Mouse (Mus musculus) limb, embryonic 12.5 days (tissue): ENCODE measurements at regions not wholly inside any gene's neighbourhood (a gene's known extent, or its start where the extent isn't known, plus 50 kb on each side); places are given as distances from the start of the nearest gene placed in this dataset.
A peak's percentile ranks its signal among the peaks of the same experiment; 100 is the strongest.

ENCODE experiments used
- ATAC-seq: fragments of 200-750 bp; cut with Nextera tagmentation; 2 replicates; pipeline ENCODE4 v1.8.0; 2017; ENCODE audit warnings: low read depth, moderate TSS enrichment; ENCODE audit not compliant: insufficient number of reproducible peaks, insufficient read depth, low FRiP score, low TSS enrichment
- H3K27ac ChIP-seq: fragments of 300-500 bp; sonication (generic); 2 replicates; pipeline ENCODE4 v1.5.1; 2016; ENCODE audit warnings: mild to moderate bottlenecking, moderate library complexity
- H3K27me3 ChIP-seq: fragments of 300-500 bp; sonication (generic); 2 replicates; pipeline ENCODE4 v1.6.1; 2016; ENCODE audit warnings: mild to moderate bottlenecking, moderate library complexity
- H3K36me3 ChIP-seq: fragments of 300-500 bp; sonication (generic); 2 replicates; pipeline ENCODE4 v1.6.1; 2016; ENCODE audit warnings: mild to moderate bottlenecking, moderate library complexity
- H3K4me1 ChIP-seq: fragments of 300-500 bp; sonication (generic); replicated peaks from 2 replicates; pipeline ENCODE4 v1.6.1; 2016
- H3K4me2 ChIP-seq: fragments of 300-500 bp; sonication (generic); 2 replicates; pipeline ENCODE4 v1.6.1; 2016; ENCODE audit warnings: mild to moderate bottlenecking, moderate library complexity
- H3K4me3 ChIP-seq: fragments of 300-500 bp; sonication (generic); replicated peaks from 2 replicates; pipeline ENCODE4 v1.5.1; 2016; ENCODE audit warnings: mild to moderate bottlenecking
- H3K9ac ChIP-seq: fragments of 300-500 bp; sonication (generic); replicated peaks from 2 replicates; pipeline ENCODE4 v1.6.1; 2016; ENCODE audit warnings: mild to moderate bottlenecking, moderate library complexity
- H3K9me3 ChIP-seq: fragments of 300-500 bp; sonication (generic); 2 replicates; pipeline ENCODE4 v1.6.1; 2016; ENCODE audit warnings: mild to moderate bottlenecking, moderate library complexity
- WGBS: fragments of 180-500 bp; shearing (Covaris S2); methylation state at CpG from one replicate; pipeline ENCODE4 v1.1.7; 2016; 5-methylcytosine and 5-hydroxymethylcytosine counted together

GRCm38 (mm10) chr13:103558915-103559314 lies 215.5 kb downstream of the Srek1 start:
- WGBS: 89% methylated on average over 3 of the region's 3 CpGs

DNA sequence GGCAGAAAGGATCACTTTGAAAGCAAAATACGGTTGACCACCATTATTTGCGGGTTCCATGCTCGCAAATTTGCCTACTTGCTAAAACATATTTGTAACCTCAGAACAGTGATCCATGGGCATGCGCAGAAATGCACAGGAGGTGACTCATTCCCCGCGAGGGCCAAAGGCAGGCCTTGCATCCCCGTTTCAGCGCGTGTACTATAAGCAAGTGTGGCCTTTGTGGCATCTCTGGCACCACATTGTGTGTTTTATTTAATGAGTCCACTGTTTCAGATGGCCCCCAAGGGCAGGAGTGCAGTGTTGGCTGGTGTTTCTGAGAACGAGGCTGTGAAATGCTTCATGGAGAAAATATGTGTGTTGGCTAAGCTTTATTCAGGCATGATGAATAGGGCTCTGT lies 205.3 kb upstream of the Mast4 start:
- no peak for ATAC-seq
- Histone ChIP-seq H3K27me3 (no peaks in the 10 kb centered on the region), H3K9me3 (no peaks in the 10 kb centered on the region), H3K36me3 (no peaks in the 10 kb centered on the region), H3K4me3 (no peak overlapping the region), H3K27ac (no peak overlapping the region), H3K9ac (no peak overlapping the region), H3K4me1 (peaks cover 8% of the 10 kb centered on the region; the same call in 1 of the 2 replicates), H3K4me2 (no peak overlapping the region)
- WGBS: 56% methylated on average over 10 of the region's 10 CpGs

More at GRCm38 (mm10) chr13:103558915-103559314, 215.5 kb downstream of the Srek1 start:
- Histone ChIP-seq H3K27me3 (no peaks in the 10 kb centered on the region), H3K4me2 (no peak overlapping the region), H3K4me1 (peaks cover 2% of the 10 kb centered on the region; the same call in 1 of the 2 replicates), H3K9ac (no peak overlapping the region), H3K9me3 (no peaks in the 10 kb centered on the region), H3K36me3 (no peaks in the 10 kb centered on the region), H3K27ac (no peak overlapping the region), H3K4me3 (no peak overlapping the region)
- no peak for ATAC-seq

DNA sequence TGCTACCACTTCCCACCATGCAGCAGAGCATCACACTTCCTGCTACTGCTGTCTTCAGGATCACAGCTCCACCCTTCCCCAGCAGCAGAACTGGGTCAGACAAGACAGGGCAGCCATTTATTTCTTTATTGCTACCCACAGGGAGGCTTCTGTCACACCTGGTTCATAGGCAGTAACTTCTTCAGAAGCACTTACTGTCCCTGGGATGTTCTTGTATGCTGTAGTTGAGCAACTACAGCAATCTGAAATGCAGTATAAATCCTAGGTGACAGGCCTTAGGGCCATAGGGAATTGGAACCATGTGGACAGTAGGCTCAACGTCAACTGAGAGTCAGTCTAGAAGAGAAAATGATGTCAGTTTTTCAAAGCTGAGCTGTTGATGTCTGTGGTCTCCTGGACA lies 179.5 kb upstream of the Mast4 start:
- Histone ChIP-seq H3K36me3 (no peaks in the 10 kb centered on the region), H3K4me1 (no peaks in the 10 kb centered on the region), H3K9me3 (peaks cover 6% of the 10 kb centered on the region; the same call in 1 of the 2 replicates), H3K9ac (no peak overlapping the region), H3K27me3 (no peaks in the 10 kb centered on the region), H3K4me3 (no peak overlapping the region), H3K27ac (no peak overlapping the region), H3K4me2 (no peak overlapping the region)
- ATAC-seq: no peak
- 51% methylated on average over 1 of the region's 1 CpGs for WGBS

DNA sequence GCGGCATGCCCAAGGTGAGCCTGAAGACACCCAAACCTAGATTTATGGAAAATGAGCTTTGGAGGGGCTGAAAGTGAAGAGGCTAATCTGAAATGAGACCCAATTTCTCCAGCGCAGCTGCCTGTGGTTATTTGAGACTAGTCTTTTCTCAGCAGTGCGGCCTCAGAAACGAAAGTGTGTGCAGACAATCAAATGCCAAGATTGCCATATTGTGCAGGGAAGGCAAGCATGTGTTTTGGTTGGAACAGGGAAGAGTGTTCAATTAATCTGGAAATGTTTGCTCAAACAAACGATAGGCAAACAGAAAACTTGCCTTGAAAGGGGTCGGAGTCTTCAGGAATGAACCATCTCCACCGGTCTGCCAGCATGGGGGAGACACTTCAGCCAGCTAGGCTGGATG lies 178.2 kb upstream of the Mast4 start:
- no peak overlapping the region for H3K4me3 ChIP-seq
- no peak for ATAC-seq
- peaks cover 6% of the 10 kb centered on the region; the same call in 1 of the 2 replicates for H3K9me3 ChIP-seq
- H3K27me3 ChIP-seq: no peaks in the 10 kb centered on the region
- no peak overlapping the region for H3K9ac ChIP-seq
- no peaks in the 10 kb centered on the region for H3K36me3 ChIP-seq
- 0 out of 2 replicates have a peak overlapping the region, but pooled peaks have one; percentile 23 for H3K27ac ChIP-seq
- whole genome bisulfite sequencing: 85% methylated on average over 7 of the region's 7 CpGs
- no peak overlapping the region for H3K4me2 ChIP-seq
- no peaks in the 10 kb centered on the region for H3K4me1 ChIP-seq

DNA sequence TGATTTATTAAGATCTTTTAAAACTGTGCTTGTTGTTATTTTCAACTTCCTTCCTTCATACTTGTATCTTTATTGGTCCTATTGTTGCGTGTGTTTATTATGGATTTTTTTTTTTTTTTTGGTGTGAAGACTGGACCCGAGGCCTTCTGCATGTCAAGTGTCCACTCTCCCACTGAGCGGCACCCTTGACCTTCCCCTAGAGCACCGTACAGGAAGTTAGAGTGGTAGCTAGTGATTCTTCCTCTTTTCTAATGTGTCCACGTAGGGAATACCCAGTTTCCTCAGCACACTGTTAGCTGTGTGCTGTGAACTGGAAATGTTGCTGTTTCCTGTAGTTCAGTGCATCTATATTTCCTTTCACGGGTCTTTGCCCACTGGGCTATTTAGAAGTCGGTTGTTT lies 170.7 kb upstream of the Mast4 start:
- no peaks in the 10 kb centered on the region for H3K27me3 ChIP-seq
- H3K4me1 ChIP-seq: no peaks in the 10 kb centered on the region
- WGBS: 86% methylated on average over 7 of the region's 7 CpGs
- no peaks in the 10 kb centered on the region for H3K36me3 ChIP-seq
- ATAC-seq: no peak
- H3K27ac ChIP-seq: no peak overlapping the region
- H3K4me2 ChIP-seq: no peak overlapping the region
- H3K9me3 ChIP-seq: peaks cover 5% of the 10 kb centered on the region; the same call in 1 of the 2 replicates
- no peak overlapping the region for H3K4me3 ChIP-seq
- H3K9ac ChIP-seq: no peak overlapping the region

- Histone ChIP-seq H3K4me2 (no peak overlapping the region), H3K9ac (no peak overlapping the region), H3K4me3 (no peak overlapping the region), H3K9me3 (no peaks in the 10 kb centered on the region), H3K27me3 (no peaks in the 10 kb centered on the region), H3K36me3 (no peaks in the 10 kb centered on the region), H3K4me1 (no peaks in the 10 kb centered on the region), H3K27ac (no peak overlapping the region)
- no peak for ATAC-seq
- WGBS: 84% methylated on average over 8 of the region's 8 CpGs
These were observed 165.1 kb upstream of the Mast4 start for GRCm38 (mm10) chr13:103499376-103499775.

DNA sequence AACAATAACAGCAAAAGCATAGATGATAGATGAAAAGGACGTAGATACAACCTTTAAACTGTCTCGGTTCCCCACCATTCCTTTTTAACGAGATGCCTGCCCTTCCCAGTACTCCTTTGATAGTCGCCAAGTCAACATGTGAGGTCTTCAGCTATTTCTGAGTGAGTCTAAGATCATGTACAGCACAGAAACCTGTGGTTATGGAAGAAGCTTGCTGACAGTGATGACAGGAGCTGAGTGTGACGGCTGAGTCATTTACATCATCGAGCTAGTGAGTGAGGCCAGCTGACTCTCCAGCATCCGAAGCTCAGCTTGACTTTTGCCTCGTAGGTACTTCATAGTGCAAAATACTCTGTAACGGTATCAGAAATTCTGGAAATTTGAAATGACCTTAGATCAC lies 160.1 kb upstream of the Mast4 start:
- Histone ChIP-seq H3K4me3 (no peak overlapping the region), H3K4me1 (peaks cover 23% of the 10 kb centered on the region), H3K27me3 (peaks cover 17% of the 10 kb centered on the region), H3K9me3 (no peaks in the 10 kb centered on the region), H3K4me2 (no peak overlapping the region), H3K9ac (no peak overlapping the region), H3K36me3 (no peaks in the 10 kb centered on the region), H3K27ac (no peak overlapping the region)
- WGBS: 80% methylated on average over 9 of the region's 9 CpGs
- ATAC-seq: no peak

- 74% methylated on average over 7 of the region's 7 CpGs for WGBS
- ATAC-seq: no peak
- H3K27me3 ChIP-seq: peaks cover 21% of the 10 kb centered on the region
- no peak overlapping the region for H3K9ac ChIP-seq
- no peaks in the 10 kb centered on the region for H3K36me3 ChIP-seq
- H3K9me3 ChIP-seq: no peaks in the 10 kb centered on the region
- H3K4me1 ChIP-seq: peaks cover 23% of the 10 kb centered on the region
- H3K4me3 ChIP-seq: no peak overlapping the region
- H3K4me2 ChIP-seq: no peak overlapping the region
- H3K27ac ChIP-seq: no peak overlapping the region
These were observed 159.3 kb upstream of the Mast4 start for GRCm38 (mm10) chr13:103493567-103493966.

- no peaks in the 10 kb centered on the region for H3K9me3 ChIP-seq
- H3K9ac ChIP-seq: no peak overlapping the region
- ATAC-seq: no peak
- H3K27ac ChIP-seq: no peak overlapping the region
- WGBS: 28% methylated on average over 6 of the region's 6 CpGs
- peaks cover 23% of the 10 kb centered on the region for H3K4me1 ChIP-seq
- no peak overlapping the region for H3K4me2 ChIP-seq
- no peak overlapping the region for H3K4me3 ChIP-seq
- peaks cover 21% of the 10 kb centered on the region for H3K27me3 ChIP-seq
- no peaks in the 10 kb centered on the region for H3K36me3 ChIP-seq
These were observed 155.8 kb upstream of the Mast4 start for GRCm38 (mm10) chr13:103490049-103490448.

GRCm38 (mm10) chr13:103484092-103484491 lies 149.8 kb upstream of the Mast4 start:
- Histone ChIP-seq H3K4me1 (no peaks in the 10 kb centered on the region), H3K9me3 (no peaks in the 10 kb centered on the region), H3K27me3 (0 out of 2 replicates have a peak, but pooled peaks cover under 1% of the 10 kb centered on the region), H3K9ac (no peak overlapping the region), H3K4me3 (no peak overlapping the region), H3K4me2 (no peak overlapping the region), H3K36me3 (no peaks in the 10 kb centered on the region), H3K27ac (no peak overlapping the region)
- ATAC-seq: no peak
- 55% methylated on average over 5 of the region's 5 CpGs for WGBS

DNA sequence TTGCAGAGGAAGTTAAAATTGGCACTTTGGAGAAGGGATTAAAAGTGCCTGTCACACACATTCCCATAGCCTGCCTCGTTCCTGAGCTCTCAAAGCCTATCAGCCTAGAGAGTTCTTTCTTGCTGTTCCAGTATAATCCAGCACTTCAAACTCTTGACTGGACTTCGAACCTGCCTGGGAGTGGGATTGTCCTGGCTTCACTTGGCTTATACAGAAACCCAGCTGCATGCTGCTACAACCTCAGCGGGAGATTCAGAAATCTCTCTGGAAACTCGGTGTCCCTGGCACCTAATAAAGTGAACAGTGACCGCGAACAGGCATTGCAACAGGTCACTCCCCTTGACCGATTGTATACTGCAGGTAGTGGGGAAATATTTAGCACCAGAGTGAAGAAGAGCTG lies 149.1 kb upstream of the Mast4 start:
- H3K27me3 ChIP-seq: no peaks in the 10 kb centered on the region
- H3K4me1 ChIP-seq: no peaks in the 10 kb centered on the region
- H3K9me3 ChIP-seq: no peaks in the 10 kb centered on the region
- H3K27ac ChIP-seq: no peak overlapping the region
- H3K4me2 ChIP-seq: no peak overlapping the region
- ATAC-seq: no peak
- no peak overlapping the region for H3K9ac ChIP-seq
- H3K36me3 ChIP-seq: no peaks in the 10 kb centered on the region
- H3K4me3 ChIP-seq: no peak overlapping the region
- WGBS: 57% methylated on average over 7 of the region's 7 CpGs

DNA sequence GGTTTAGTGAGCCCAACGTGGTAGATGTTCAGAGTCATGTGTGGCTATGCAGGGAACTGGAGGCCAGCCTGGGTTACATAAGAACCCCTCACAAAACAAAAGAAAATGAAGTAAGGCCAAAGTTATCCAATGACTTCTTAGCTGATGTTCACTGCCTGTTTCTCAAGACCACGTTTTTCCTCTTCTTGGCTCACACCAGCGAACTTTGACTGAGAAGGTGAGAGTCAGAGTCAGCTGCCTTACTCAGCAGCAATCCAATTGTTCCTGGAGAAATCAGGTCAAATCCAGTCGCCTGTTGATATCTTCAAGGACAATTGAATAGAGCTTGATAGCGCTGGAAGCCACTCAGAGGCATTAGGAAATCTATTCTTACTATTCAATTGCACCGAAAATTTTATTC lies 142.0 kb upstream of the Mast4 start:
- Histone ChIP-seq H3K36me3 (no peaks in the 10 kb centered on the region), H3K27ac (no peak overlapping the region), H3K4me1 (no peaks in the 10 kb centered on the region), H3K9me3 (no peaks in the 10 kb centered on the region), H3K4me3 (no peak overlapping the region), H3K9ac (no peak overlapping the region), H3K27me3 (no peaks in the 10 kb centered on the region), H3K4me2 (no peak overlapping the region)
- ATAC-seq: no peak
- WGBS: 84% methylated on average over 6 of the region's 6 CpGs
